Mouse (Mus musculus) kidney, embryonic 15.5 days (tissue): ENCODE measurements around the gene Mamld1. TPM values are rescaled to one million over a fixed set of nuclear protein-coding genes. Genes with fewer than 3 reads are reported as not detected.
"Not testable (repeated sequence)": the region's sequence is repeated elsewhere in the genome, so short reads cannot be mapped to it uniquely, and the experiment has no call there.

Experiments
- ATAC-seq: fragments of 200-750 bp; cut with Nextera tagmentation; replicated peaks from 2 replicates; pipeline ENCODE4 v1.8.0; 2017; ENCODE audit warnings: moderate TSS enrichment; ENCODE audit not compliant: low FRiP score
- H3K27ac ChIP-seq: fragments of 300-500 bp; sonication (generic); 2 replicates; pipeline ENCODE4 v1.5.1; 2015; ENCODE audit warnings: mild to moderate bottlenecking, inconsistent platforms
- H3K27me3 ChIP-seq: fragments of 300-500 bp; sonication (generic); 2 replicates; pipeline ENCODE4 v1.6.1; 2015; ENCODE audit warnings: inconsistent platforms
- H3K36me3 ChIP-seq: fragments of 300-500 bp; sonication (generic); 2 replicates; pipeline ENCODE4 v1.6.1; 2015; ENCODE audit warnings: inconsistent platforms
- H3K4me1 ChIP-seq: fragments of 300-500 bp; sonication (generic); 2 replicates; pipeline ENCODE4 v1.6.1; 2015; ENCODE audit warnings: inconsistent platforms
- H3K4me2 ChIP-seq: fragments of 300-500 bp; sonication (generic); 2 replicates; pipeline ENCODE4 v1.6.1; 2015; ENCODE audit warnings: moderate library complexity, mild to moderate bottlenecking, inconsistent platforms
- H3K4me3 ChIP-seq: fragments of 300-500 bp; sonication (generic); replicated peaks from 2 replicates; pipeline ENCODE4 v1.5.1; 2015; ENCODE audit warnings: mild to moderate bottlenecking, inconsistent platforms
- H3K9ac ChIP-seq: fragments of 300-500 bp; sonication (generic); 2 replicates; pipeline ENCODE4 v1.6.1; 2015; ENCODE audit warnings: mild to moderate bottlenecking, inconsistent platforms
- H3K9me3 ChIP-seq: fragments of 300-500 bp; sonication (generic); replicated peaks from 2 replicates; pipeline ENCODE4 v1.6.1; 2016; ENCODE audit warnings: inconsistent platforms
- WGBS: fragments of 180-500 bp; shearing (Covaris S2); methylation state at CpG from one replicate; pipeline ENCODE4 v1.1.7; 2015; ENCODE audit warnings: mixed read lengths; 5-methylcytosine and 5-hydroxymethylcytosine counted together
- polyA plus RNA-seq: library from polyadenylated mRNA; unstranded; fragments of >200 nt; fragmentation: Nextera tagmentation; extraction: Ambion mirVana; gene quantifications from 2 replicates; pipeline ENCODE4 v1.2.1, GENCODE M21; 2015

Mamld1 gene
- 2.1 and 2.8 TPM in 2 replicates for polyA plus RNA-seq

DNA sequence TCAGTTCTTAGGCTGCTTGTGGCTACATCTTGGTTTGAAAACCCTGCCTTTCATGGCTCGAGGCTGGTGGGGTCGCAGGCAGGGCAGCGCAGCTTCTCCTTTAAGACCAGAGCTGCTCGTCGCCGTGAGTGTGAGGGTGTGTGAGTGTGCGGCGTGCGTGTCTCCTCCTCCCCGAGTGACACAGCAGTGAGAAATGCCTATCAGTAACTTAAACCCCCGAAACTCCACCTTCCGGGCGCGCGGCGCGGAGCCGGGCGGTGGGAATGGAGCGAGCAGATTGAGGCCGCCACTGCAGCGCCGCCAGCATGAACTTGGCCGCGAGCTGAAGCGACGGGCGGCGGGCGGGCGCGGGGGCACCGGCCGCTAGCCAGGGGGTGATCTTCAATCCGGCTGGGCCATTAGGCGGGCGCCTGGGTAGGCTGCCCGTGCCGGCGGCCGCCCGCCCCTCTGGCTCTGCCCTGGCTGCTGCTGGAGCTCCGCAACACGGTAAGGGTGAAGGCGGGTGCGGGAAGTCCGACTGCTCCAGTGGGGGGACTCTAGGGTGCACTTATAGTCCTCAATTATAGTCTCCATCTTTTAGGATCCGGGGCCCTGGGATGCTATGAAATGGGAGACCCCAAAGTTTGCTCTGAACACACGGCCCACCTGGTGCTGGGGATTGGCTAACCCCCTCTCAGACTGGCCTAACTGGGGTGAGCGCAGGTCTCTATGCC, at the start of gene Mamld1:
Gene Mamld1 (plus strand): TSS at position 393 of the 713 bp plus-strand sequence.
- 20% methylated on average over 45 of the region's 50 CpGs for WGBS
- H3K27ac ChIP-seq, result no peak within 1 kb of the TSS
- peak; percentile 81 for ATAC-seq

GRCm38 (mm10) chrX:71024718-71025117, 25.3 kb upstream of the Mamld1 start:
- H3K4me2 ChIP-seq, result no peak overlapping the region
- no peak overlapping the region for H3K9ac ChIP-seq
- no peaks in the 10 kb centered on the region for H3K4me1 ChIP-seq
- H3K9me3 ChIP-seq, result no peaks in the 10 kb centered on the region
- H3K36me3 ChIP-seq, result no peaks in the 10 kb centered on the region
- no peak for ATAC-seq
- peaks cover 16% of the 10 kb centered on the region for H3K27me3 ChIP-seq
- H3K27ac ChIP-seq, result no peak overlapping the region
- H3K4me3 ChIP-seq, result no peak overlapping the region

More for the DNA sequence above, at the start of gene Mamld1:
- peaks cover 66% of the 10 kb centered on the region for H3K27me3 ChIP-seq
- H3K9me3 ChIP-seq, result no peaks in the 10 kb centered on the region
- H3K4me1 ChIP-seq, result peaks cover 14% of the 10 kb centered on the region; the same call in 1 of the 2 replicates
- H3K9ac ChIP-seq, result peak within 1 kb of the TSS; percentile 58
- H3K4me3 ChIP-seq, result peak within 1 kb of the TSS; percentile 54
- H3K36me3 ChIP-seq, result no peaks in the 10 kb centered on the region
- H3K4me2 ChIP-seq, result peak within 1 kb of the TSS; percentile 77

DNA sequence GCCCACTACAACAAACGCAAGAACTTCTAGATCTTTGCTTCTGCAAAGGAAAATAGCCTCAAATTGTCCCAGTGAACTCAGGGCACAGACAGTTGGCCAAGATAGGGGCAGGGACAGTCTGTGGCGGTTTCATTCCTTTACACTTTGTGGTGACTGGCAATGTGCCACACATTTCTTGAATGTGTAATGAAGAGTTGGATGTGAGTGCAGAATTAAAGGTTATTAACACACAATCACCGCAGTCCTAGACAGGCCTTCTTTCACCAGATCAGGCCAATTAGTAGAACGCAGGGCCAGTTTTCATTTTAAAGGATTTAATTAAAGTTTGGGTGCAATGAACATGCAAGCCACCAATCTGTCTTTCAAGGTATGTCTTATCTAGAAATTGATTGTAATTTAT, 22.0 kb upstream of the Mamld1 start:
- Histone ChIP-seq H3K4me1 (no peaks in the 10 kb centered on the region), H3K36me3 (no peaks in the 10 kb centered on the region), H3K4me3 (no peak overlapping the region), H3K27me3 (peaks cover 18% of the 10 kb centered on the region), H3K9ac (no peak overlapping the region), H3K9me3 (no peaks in the 10 kb centered on the region), H3K27ac (no peak overlapping the region), H3K4me2 (no peak overlapping the region)
- 82% methylated on average over 4 of the region's 4 CpGs for WGBS
- ATAC-seq, result no peak

DNA sequence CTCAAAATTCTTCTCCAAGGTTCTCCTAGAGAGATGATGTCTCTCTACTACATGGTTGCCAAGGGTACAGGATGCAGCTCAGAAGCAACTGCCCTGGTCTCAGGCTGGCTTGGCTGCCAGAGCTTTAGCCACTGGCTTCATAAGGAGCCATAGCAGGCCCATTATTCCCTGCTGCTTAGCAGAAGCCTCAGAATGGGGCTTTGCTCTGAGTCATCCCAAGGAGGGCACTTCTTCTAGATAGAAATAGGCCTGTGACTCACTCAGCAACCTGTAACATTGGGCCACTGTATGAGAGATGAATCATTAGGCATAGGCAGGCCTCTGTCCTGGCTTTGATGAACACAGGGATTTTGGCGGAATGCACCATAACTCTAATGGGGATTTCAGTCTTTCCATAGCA, 21.1 kb upstream of the Mamld1 start:
- ATAC-seq, H3K9ac ChIP-seq: not testable (repeated sequence)
- 83% methylated on average over 1 of the region's 1 CpGs for WGBS

GRCm38 (mm10) chrX:71050677-71051311, 738 bp downstream of the Mamld1 start:
- Histone ChIP-seq H3K4me1 (peaks cover 14% of the 10 kb centered on the region; the same call in 1 of the 2 replicates), H3K27ac (no peak overlapping the region), H3K4me3 (peak overlapping the region; percentile 54), H3K27me3 (peaks cover 62% of the 10 kb centered on the region), H3K36me3 (no peaks in the 10 kb centered on the region), H3K4me2 (peak overlapping the region; percentile 77), H3K9me3 (no peaks in the 10 kb centered on the region), H3K9ac (peak overlapping the region; percentile 58)
- peak; percentile 20; the same call in 1 of the 2 replicates for ATAC-seq
- WGBS, result 16% methylated on average over 26 of the region's 26 CpGs

More for the DNA sequence above, 21.1 kb upstream of the Mamld1 start:
- not testable (repeated sequence) for H3K4me1 ChIP-seq, H3K4me2 ChIP-seq, H3K27ac ChIP-seq, H3K9me3 ChIP-seq, H3K36me3 ChIP-seq, H3K4me3 ChIP-seq
- peaks cover 15% of the 10 kb centered on the region for H3K27me3 ChIP-seq

- ATAC-seq, result peak; percentile 61
- H3K9me3 ChIP-seq, result no peaks in the 10 kb centered on the region
- peak overlapping the region; percentile 77 for H3K4me2 ChIP-seq
- H3K36me3 ChIP-seq, result no peaks in the 10 kb centered on the region
- no peak overlapping the region for H3K27ac ChIP-seq
- H3K4me3 ChIP-seq, result peak overlapping the region; percentile 54
- WGBS, result 25% methylated on average over 30 of the region's 30 CpGs
- peaks cover 14% of the 10 kb centered on the region; the same call in 1 of the 2 replicates for H3K4me1 ChIP-seq
- H3K9ac ChIP-seq, result peak overlapping the region; percentile 58
- H3K27me3 ChIP-seq, result peaks cover 61% of the 10 kb centered on the region
Measured at GRCm38 (mm10) chrX:71051361-71052114, 1.5 kb downstream of the Mamld1 start.

DNA sequence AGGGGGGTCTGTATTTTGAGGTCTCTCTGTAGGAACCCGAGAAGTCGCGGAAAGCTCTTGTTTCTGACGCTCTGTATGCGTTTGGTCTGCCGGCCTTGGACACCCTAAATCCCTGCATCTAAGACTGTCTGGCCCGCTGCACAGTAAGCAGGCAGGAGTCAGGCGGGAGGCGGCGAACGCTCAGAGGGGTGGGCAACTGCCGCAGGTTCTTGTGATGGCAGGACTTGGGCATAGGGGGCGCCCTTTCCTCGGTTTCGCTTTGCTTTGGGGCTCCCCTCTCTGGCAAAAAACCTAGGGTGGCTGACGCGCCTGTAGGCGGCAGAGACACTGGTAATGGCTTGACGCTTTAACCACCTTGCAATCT, 2.0 kb downstream of the Mamld1 start:
- peak; percentile 45 for ATAC-seq
- Histone ChIP-seq H3K9me3 (no peaks in the 10 kb centered on the region), H3K9ac (peak overlapping the region; percentile 58), H3K4me2 (peak overlapping the region; percentile 77), H3K27me3 (peaks cover 58% of the 10 kb centered on the region), H3K36me3 (no peaks in the 10 kb centered on the region), H3K4me1 (peaks cover 14% of the 10 kb centered on the region; the same call in 1 of the 2 replicates), H3K4me3 (peak overlapping the region; percentile 54), H3K27ac (no peak overlapping the region)
- 21% methylated on average over 19 of the region's 19 CpGs for WGBS

- 38% methylated on average over 7 of the region's 8 CpGs for WGBS
- no peak overlapping the region for H3K27ac ChIP-seq
- H3K4me3 ChIP-seq, result peak overlapping the region; percentile 54
- H3K27me3 ChIP-seq, result peaks cover 57% of the 10 kb centered on the region
- H3K4me2 ChIP-seq, result peak overlapping the region; percentile 77
- no peak overlapping the region for H3K9ac ChIP-seq
- peaks cover 14% of the 10 kb centered on the region; the same call in 1 of the 2 replicates for H3K4me1 ChIP-seq
- no peak; the same call in 1 of the 2 replicates for ATAC-seq
- no peaks in the 10 kb centered on the region for H3K36me3 ChIP-seq
- no peaks in the 10 kb centered on the region for H3K9me3 ChIP-seq
Measured at GRCm38 (mm10) chrX:71052481-71053216, 2.6 kb downstream of the Mamld1 start.

DNA sequence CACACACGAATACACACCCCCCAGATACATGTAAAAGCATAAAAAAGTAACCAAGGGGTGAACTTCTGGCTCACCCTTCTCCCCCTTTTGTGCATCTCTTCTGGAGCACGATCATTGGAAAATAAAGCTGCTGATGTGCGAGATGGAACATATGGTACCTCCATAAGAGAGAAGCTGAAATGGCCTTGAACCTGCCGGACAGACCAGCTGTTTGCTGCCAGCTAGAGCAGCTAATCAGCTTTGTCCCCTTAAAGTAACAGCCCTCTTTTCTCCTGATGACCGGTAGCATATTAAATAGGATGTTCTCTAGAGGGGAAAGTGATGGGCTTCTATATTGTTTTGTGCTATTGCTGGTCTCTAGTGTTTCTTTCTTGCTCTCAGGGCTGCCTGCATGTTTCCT, 3.2 kb downstream of the Mamld1 start:
- H3K4me1 ChIP-seq, result peaks cover 14% of the 10 kb centered on the region; the same call in 1 of the 2 replicates
- no peak for ATAC-seq
- 52% methylated on average over 5 of the region's 5 CpGs for WGBS
- H3K27ac ChIP-seq, result no peak overlapping the region
- no peak overlapping the region for H3K4me2 ChIP-seq
- H3K4me3 ChIP-seq, result no peak overlapping the region
- H3K27me3 ChIP-seq, result peaks cover 56% of the 10 kb centered on the region
- H3K9ac ChIP-seq, result no peak overlapping the region
- H3K36me3 ChIP-seq, result no peaks in the 10 kb centered on the region
- no peaks in the 10 kb centered on the region for H3K9me3 ChIP-seq

GRCm38 (mm10) chrX:71056968-71057367, 6.9 kb downstream of the Mamld1 start:
- H3K27ac ChIP-seq, result no peak overlapping the region
- H3K4me2 ChIP-seq, result no peak overlapping the region
- 0 out of 2 replicates have a peak, but pooled peaks cover 6% of the 10 kb centered on the region for H3K4me1 ChIP-seq
- peaks cover 30% of the 10 kb centered on the region for H3K27me3 ChIP-seq
- H3K36me3 ChIP-seq, result no peaks in the 10 kb centered on the region
- no peak overlapping the region for H3K9ac ChIP-seq
- no peak overlapping the region for H3K4me3 ChIP-seq
- peak; percentile 71 for ATAC-seq
- no peaks in the 10 kb centered on the region for H3K9me3 ChIP-seq
- 61% methylated on average over 2 of the region's 2 CpGs for WGBS

DNA sequence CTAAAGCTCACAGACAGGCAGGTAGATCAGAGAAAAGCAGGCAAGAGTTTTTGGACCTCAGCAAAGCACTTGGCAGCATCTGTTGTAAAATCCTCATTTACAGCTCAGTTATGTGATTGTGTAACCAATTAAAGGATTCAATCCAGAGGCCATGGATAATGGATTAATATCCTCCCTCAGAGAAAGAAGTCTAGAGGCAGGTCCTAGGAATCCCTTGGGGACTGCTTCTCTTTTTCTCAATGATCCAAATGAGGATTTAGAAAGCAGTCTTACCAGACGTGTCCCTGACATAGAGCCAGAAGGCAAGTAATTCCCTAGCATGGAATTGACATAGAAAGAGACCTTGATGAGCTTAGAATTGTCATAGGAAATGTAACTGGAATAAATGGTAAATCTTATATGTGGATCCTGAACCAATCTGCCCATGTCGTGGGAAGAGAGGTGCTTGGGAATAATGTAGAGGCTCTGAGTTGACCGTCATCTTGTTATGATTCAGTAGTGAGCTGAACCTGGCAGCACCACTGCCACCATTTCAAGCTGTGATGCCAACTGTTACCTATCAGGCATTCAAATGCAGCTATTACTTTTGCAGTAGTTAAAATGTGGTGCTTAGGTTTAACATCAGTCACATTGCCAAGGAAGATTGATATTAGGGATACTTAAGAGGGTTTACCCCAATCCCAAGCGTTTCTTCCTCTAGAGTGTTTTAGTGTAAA, 35.2 kb downstream of the Mamld1 start:
- no peak overlapping the region for H3K9ac ChIP-seq
- WGBS, result 80% methylated on average over 4 of the region's 4 CpGs
- no peak overlapping the region for H3K27ac ChIP-seq
- no peaks in the 10 kb centered on the region for H3K4me1 ChIP-seq
- no peak for ATAC-seq
- no peaks in the 10 kb centered on the region for H3K9me3 ChIP-seq
- 0 out of 2 replicates have a peak, but pooled peaks cover 5% of the 10 kb centered on the region for H3K27me3 ChIP-seq
- H3K4me3 ChIP-seq, result no peak overlapping the region
- no peaks in the 10 kb centered on the region for H3K36me3 ChIP-seq
- H3K4me2 ChIP-seq, result no peak overlapping the region
